Mouse (Mus musculus) intestine, embryonic 14.5 days (tissue): ENCODE measurements around the gene Vangl1. TPM values are rescaled to one million over a fixed set of nuclear protein-coding genes. Genes with fewer than 3 reads are reported as not detected.
"Not testable (repeated sequence)": the region's sequence is repeated elsewhere in the genome, so short reads cannot be mapped to it uniquely, and the experiment has no call there.

Source experiments
- ATAC-seq: fragments of 200-750 bp; cut with Nextera tagmentation; replicated peaks from 2 replicates; pipeline ENCODE4 v1.8.0; 2017; ENCODE audit warnings: low read depth, moderate number of reproducible peaks, moderate TSS enrichment, moderate library complexity; ENCODE audit not compliant: low FRiP score, low TSS enrichment
- DNase-seq: peaks from one replicate; pipeline ENCODE4 v3.0.0-alpha.2; 2018; ENCODE audit warnings: low spot score
- H3K27ac ChIP-seq: fragments of 300-500 bp; sonication (generic); 2 replicates; pipeline ENCODE4 v1.5.1; 2014; ENCODE audit warnings: low read depth, mild to moderate bottlenecking, control low read depth
- H3K27me3 ChIP-seq: fragments of 300-500 bp; sonication (generic); replicated peaks from 2 replicates; pipeline ENCODE4 v1.6.1; 2014; ENCODE audit warnings: low read length, control low read depth; ENCODE audit not compliant: control insufficient read depth, insufficient read depth
- H3K36me3 ChIP-seq: fragments of 300-500 bp; sonication (generic); 2 replicates; pipeline ENCODE4 v1.6.1; 2014; ENCODE audit warnings: low read length, control low read depth; ENCODE audit not compliant: control insufficient read depth, insufficient read depth
- H3K4me1 ChIP-seq: fragments of 300-500 bp; sonication (generic); replicated peaks from 2 replicates; pipeline ENCODE4 v1.6.1; 2014; ENCODE audit warnings: low read length, control low read depth, mixed read lengths; ENCODE audit not compliant: control insufficient read depth, insufficient read depth
- H3K4me2 ChIP-seq: fragments of 300-500 bp; sonication (generic); 2 replicates; pipeline ENCODE4 v1.6.1; 2014; ENCODE audit warnings: low read length
- H3K4me3 ChIP-seq: fragments of 300-500 bp; sonication (generic); 2 replicates; pipeline ENCODE4 v1.5.1; 2014; ENCODE audit warnings: low read depth, low read length, control low read depth, mixed read lengths
- H3K9ac ChIP-seq: fragments of 300-500 bp; sonication (generic); 2 replicates; pipeline ENCODE4 v1.6.1; 2014; ENCODE audit warnings: mild to moderate bottlenecking, low read length
- H3K9me3 ChIP-seq: fragments of 300-500 bp; sonication (generic); 2 replicates; pipeline ENCODE4 v1.6.1; 2016; ENCODE audit warnings: low read length, control low read depth; ENCODE audit not compliant: control insufficient read depth
- WGBS: fragments of 180-500 bp; shearing (Covaris S2); extraction: QIAGEN DNeasy Blood & Tissue Kit; methylation state at CpG from one replicate; pipeline ENCODE4 v1.1.7; 2014; 5-methylcytosine and 5-hydroxymethylcytosine counted together
- polyA plus RNA-seq: library from polyadenylated mRNA; unstranded; fragments of >200 nt; fragmentation: Nextera tagmentation; extraction: Ambion mirVana; gene quantifications from 2 replicates; pipeline ENCODE4 v1.2.1, GENCODE M21; 2014

The Vangl1 gene
- polyA plus RNA-seq, 1 experiment from 2014 or later: 23.7 TPM

- H3K27me3 ChIP-seq: no peaks in the 10 kb centered on the region
- no peak overlapping the region for H3K9ac ChIP-seq
- H3K4me1 ChIP-seq: peaks cover 17% of the 10 kb centered on the region
- H3K36me3 ChIP-seq: no peaks in the 10 kb centered on the region
- H3K4me3 ChIP-seq: no peak overlapping the region
- peak overlapping the region; percentile 91; the same call in 1 of the 2 replicates for H3K4me2 ChIP-seq
- DNase-seq (no peak), ATAC-seq (no peak)
- H3K27ac ChIP-seq: no peak overlapping the region
- H3K9me3 ChIP-seq: no peaks in the 10 kb centered on the region
- WGBS: 11% methylated on average over 7 of the region's 7 CpGs
Observed at GRCm38 (mm10) chr3:102205458-102205830, 951 bp upstream of the Vangl1 start.

GRCm38 (mm10) chr3:102204734-102205457, 403 bp upstream of the Vangl1 start:
- WGBS: 13% methylated on average over 12 of the region's 17 CpGs
- not testable (repeated sequence) for H3K9me3 ChIP-seq, DNase-seq, H3K27ac ChIP-seq, H3K27me3 ChIP-seq, H3K36me3 ChIP-seq
- Histone ChIP-seq H3K4me3 (peak overlapping the region; percentile 79), H3K4me1 (peaks cover 17% of the 10 kb centered on the region), H3K9ac (peak overlapping the region; percentile 71), H3K4me2 (peak overlapping the region; percentile 91)
- ATAC-seq: peak; percentile 50

DNA sequence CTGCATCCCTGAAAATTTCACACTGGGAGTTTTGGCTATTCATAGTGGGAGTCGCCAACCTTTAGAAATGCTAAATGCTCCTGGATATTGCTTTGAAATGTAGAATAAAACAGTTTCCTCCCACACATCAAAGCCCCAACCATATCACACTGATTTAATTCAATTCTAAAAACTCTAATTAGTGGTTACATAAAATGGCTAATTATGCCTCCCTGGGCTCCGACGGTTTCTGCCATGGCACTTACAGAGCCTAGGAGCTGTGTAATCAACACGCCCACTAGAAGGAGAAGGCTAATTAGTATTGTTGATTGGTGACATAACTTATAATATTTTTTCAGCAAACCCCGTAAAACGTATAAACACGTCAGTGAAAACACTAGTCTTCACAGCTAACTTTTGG, 1.4 kb downstream of the Vangl1 start:
- 15% methylated on average over 7 of the region's 7 CpGs for WGBS
- Histone ChIP-seq H3K27me3 (no peaks in the 10 kb centered on the region), H3K9ac (peak overlapping the region; percentile 71), H3K9me3 (no peaks in the 10 kb centered on the region), H3K4me3 (peak overlapping the region; percentile 79), H3K4me1 (peaks cover 27% of the 10 kb centered on the region), H3K36me3 (no peaks in the 10 kb centered on the region), H3K27ac (no peak overlapping the region), H3K4me2 (peak overlapping the region; percentile 91)
- no peak for ATAC-seq
- DNase-seq: no peak

- peaks cover 38% of the 10 kb centered on the region for H3K4me1 ChIP-seq
- DNase-seq: no peak
- H3K27me3 ChIP-seq: no peaks in the 10 kb centered on the region
- H3K27ac ChIP-seq: no peak overlapping the region
- no peak for ATAC-seq
- H3K36me3 ChIP-seq: no peaks in the 10 kb centered on the region
- H3K4me2 ChIP-seq: no peak overlapping the region
- no peaks in the 10 kb centered on the region for H3K9me3 ChIP-seq
- H3K4me3 ChIP-seq: no peak overlapping the region
- no peak overlapping the region for H3K9ac ChIP-seq
- 42% methylated on average over 4 of the region's 4 CpGs for WGBS
Observed at GRCm38 (mm10) chr3:102199991-102200390, 4.5 kb downstream of the Vangl1 start.

- peaks cover 43% of the 10 kb centered on the region for H3K4me1 ChIP-seq
- H3K9ac ChIP-seq: no peak overlapping the region
- no peak for DNase-seq
Observed at GRCm38 (mm10) chr3:102199226-102199625, 5.3 kb downstream of the Vangl1 start.

DNA sequence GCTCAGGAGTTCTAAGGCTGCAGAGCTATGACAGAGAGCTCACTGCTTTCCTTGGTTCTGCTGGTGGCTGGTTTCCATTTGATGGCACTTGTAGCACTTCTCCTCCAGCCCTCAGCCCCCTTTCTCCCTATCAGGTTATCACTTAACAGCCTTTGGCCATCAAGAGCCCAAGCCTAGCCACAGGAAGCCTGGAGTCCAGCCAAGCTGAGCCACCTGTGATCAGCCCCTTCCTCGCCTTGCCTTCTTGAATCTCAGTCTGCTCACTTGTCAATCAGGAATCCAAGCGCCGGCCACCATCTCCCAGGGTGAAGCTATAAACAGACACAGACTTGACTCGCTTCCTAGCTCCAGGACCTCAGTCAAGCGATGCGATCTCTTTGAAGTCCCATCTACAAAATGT, 6.0 kb downstream of the Vangl1 start:
- no peaks in the 10 kb centered on the region for H3K9me3 ChIP-seq
- DNase-seq (no peak), ATAC-seq (no peak)
- H3K4me1 ChIP-seq: peaks cover 51% of the 10 kb centered on the region
- 67% methylated on average over 6 of the region's 6 CpGs for WGBS
- no peak overlapping the region for H3K27ac ChIP-seq
- H3K9ac ChIP-seq: no peak overlapping the region
- H3K36me3 ChIP-seq: no peaks in the 10 kb centered on the region
- no peak overlapping the region for H3K4me3 ChIP-seq
- H3K27me3 ChIP-seq: no peaks in the 10 kb centered on the region
- no peak overlapping the region for H3K4me2 ChIP-seq

More at GRCm38 (mm10) chr3:102199226-102199625, 5.3 kb downstream of the Vangl1 start:
- Histone ChIP-seq H3K9me3 (no peaks in the 10 kb centered on the region), H3K4me3 (no peak overlapping the region), H3K27ac (no peak overlapping the region), H3K27me3 (no peaks in the 10 kb centered on the region), H3K36me3 (no peaks in the 10 kb centered on the region), H3K4me2 (no peak overlapping the region)
- WGBS: 56% methylated on average over 4 of the region's 4 CpGs
- no peak for ATAC-seq

- no peak overlapping the region for H3K4me3 ChIP-seq
- no peak overlapping the region for H3K27ac ChIP-seq
- peaks cover 51% of the 10 kb centered on the region for H3K4me1 ChIP-seq
- H3K4me2 ChIP-seq: no peak overlapping the region
- H3K27me3 ChIP-seq: no peaks in the 10 kb centered on the region
- H3K36me3 ChIP-seq: no peaks in the 10 kb centered on the region
- peak; percentile 9; the same call in 1 of the 2 replicates for ATAC-seq
- no peaks in the 10 kb centered on the region for H3K9me3 ChIP-seq
- no peak for DNase-seq
- H3K9ac ChIP-seq: no peak overlapping the region
- WGBS: 21% methylated on average over 5 of the region's 5 CpGs
Observed at GRCm38 (mm10) chr3:102197746-102198145, 6.7 kb downstream of the Vangl1 start.

DNA sequence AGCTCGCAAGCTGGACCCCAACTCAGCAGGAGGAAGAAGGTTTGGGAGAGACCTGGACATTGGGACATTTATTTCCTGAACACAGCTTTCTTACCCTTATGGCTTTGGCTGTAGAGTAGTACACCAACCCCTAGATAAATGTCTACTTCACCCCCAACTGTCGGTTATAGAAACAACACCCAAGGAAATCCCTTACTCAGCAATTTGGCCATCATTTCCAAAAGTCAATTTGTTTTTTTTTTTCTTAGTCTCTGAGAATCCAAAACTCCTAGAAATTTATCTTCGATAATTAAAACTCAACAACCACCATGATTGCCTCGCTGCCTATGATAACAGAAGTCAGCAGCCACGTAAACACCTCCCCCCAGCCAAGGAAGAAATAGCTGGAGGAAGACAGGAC, 7.3 kb downstream of the Vangl1 start:
- Histone ChIP-seq H3K4me3 (no peak overlapping the region), H3K27me3 (no peaks in the 10 kb centered on the region), H3K27ac (no peak overlapping the region), H3K4me1 (peaks cover 57% of the 10 kb centered on the region), H3K36me3 (no peaks in the 10 kb centered on the region), H3K4me2 (no peak overlapping the region), H3K9me3 (no peaks in the 10 kb centered on the region), H3K9ac (no peak overlapping the region)
- no peak for ATAC-seq
- DNase-seq: no peak
- 78% methylated on average over 5 of the region's 5 CpGs for WGBS

DNA sequence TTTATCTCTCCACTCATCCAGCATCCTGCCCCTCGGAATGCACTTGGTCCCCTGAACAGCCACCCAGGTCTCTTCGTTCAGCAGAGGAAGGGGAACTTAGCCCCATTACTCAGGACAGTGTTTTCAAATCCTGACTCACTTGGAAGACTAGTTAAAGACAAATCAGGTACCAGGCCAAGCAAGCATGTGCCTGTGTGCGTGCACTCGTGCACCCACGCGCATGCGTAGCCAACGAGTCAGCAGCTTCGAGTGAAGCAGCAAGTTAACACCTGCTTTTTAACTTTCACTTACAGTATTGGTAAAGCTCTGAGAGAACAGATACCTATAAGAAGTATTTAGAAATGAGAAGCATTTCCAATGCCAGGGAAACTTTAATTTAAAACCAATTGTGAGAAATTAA, 8.3 kb downstream of the Vangl1 start:
- 89% methylated on average over 9 of the region's 9 CpGs for WGBS
- H3K36me3 ChIP-seq: no peaks in the 10 kb centered on the region
- ATAC-seq (no peak), DNase-seq (no peak)
- H3K27ac ChIP-seq: no peak overlapping the region
- H3K9ac ChIP-seq: no peak overlapping the region
- no peaks in the 10 kb centered on the region for H3K9me3 ChIP-seq
- no peak overlapping the region for H3K4me3 ChIP-seq
- H3K4me2 ChIP-seq: no peak overlapping the region
- H3K4me1 ChIP-seq: peaks cover 60% of the 10 kb centered on the region
- H3K27me3 ChIP-seq: no peaks in the 10 kb centered on the region
